Mouse (Mus musculus): ENCODE results near the gene Nr1h4.
"Not testable (repeated sequence)": the region's sequence is repeated elsewhere in the genome, so short reads cannot be mapped to it uniquely, and the experiment has no call there.

Nr1h4 gene

GRCm38 (mm10) chr10:89532929-89533727 lies at the start of gene Nr1h4:
Gene Nr1h4, minus strand, starts transcription at chr10:89533585.
- DNase-seq (ENCODE audit: low read depth, low spot score), result no peak

GRCm38 (mm10) chr10:89578801-89579200 lies 45.4 kb upstream of the Nr1h4 start:
- DNase-seq (ENCODE audit: low read depth, low spot score), result no peak

- DNase-seq (ENCODE audit: low read depth, low spot score), result no peak
Measured at GRCm38 (mm10) chr10:89577666-89578065, 44.3 kb upstream of the Nr1h4 start.

GRCm38 (mm10) chr10:89573421-89573820 lies 40.0 kb upstream of the Nr1h4 start:
- DNase-seq (ENCODE audit: low read depth, low spot score), result no peak

GRCm38 (mm10) chr10:89572946-89573345 lies 39.6 kb upstream of the Nr1h4 start:
- DNase-seq (ENCODE audit: low read depth, low spot score), result no peak

- no peak for DNase-seq (ENCODE audit: low read depth, low spot score)
Measured at GRCm38 (mm10) chr10:89567391-89567790, 34.0 kb upstream of the Nr1h4 start.

GRCm38 (mm10) chr10:89565301-89566022 lies 32.1 kb upstream of the Nr1h4 start:
- DNase-seq (ENCODE audit: low read depth, low spot score), result no peak

GRCm38 (mm10) chr10:89562113-89562512 lies 28.7 kb upstream of the Nr1h4 start:
- DNase-seq (ENCODE audit: low read depth, low spot score), result no peak

- no peak for DNase-seq (ENCODE audit: low read depth, low spot score)
Measured at GRCm38 (mm10) chr10:89559351-89559750, 26.0 kb upstream of the Nr1h4 start.

- not testable (repeated sequence) for DNase-seq (ENCODE audit: low read depth, low spot score)
Measured at GRCm38 (mm10) chr10:89554885-89555284, 21.5 kb upstream of the Nr1h4 start.

GRCm38 (mm10) chr10:89553855-89554254 lies 20.5 kb upstream of the Nr1h4 start:
- DNase-seq (ENCODE audit: low read depth, low spot score), result not testable (repeated sequence)

GRCm38 (mm10) chr10:89553015-89553414 lies 19.6 kb upstream of the Nr1h4 start:
- no peak for DNase-seq (ENCODE audit: low read depth, low spot score)

GRCm38 (mm10) chr10:89551657-89552056 lies 18.3 kb upstream of the Nr1h4 start:
- peak; percentile 37 for DNase-seq (ENCODE audit: low read depth, low spot score)

- no peak for DNase-seq (ENCODE audit: low read depth, low spot score)
Measured at GRCm38 (mm10) chr10:89548028-89548427, 14.6 kb upstream of the Nr1h4 start.

- DNase-seq (ENCODE audit: low read depth, low spot score), result no peak
Measured at GRCm38 (mm10) chr10:89546989-89547388, 13.6 kb upstream of the Nr1h4 start.

- no peak for DNase-seq (ENCODE audit: low read depth, low spot score)
Measured at GRCm38 (mm10) chr10:89543867-89544266, 10.5 kb upstream of the Nr1h4 start.

GRCm38 (mm10) chr10:89542321-89542720 lies 8.9 kb upstream of the Nr1h4 start:
- no peak for DNase-seq (ENCODE audit: low read depth, low spot score)

- DNase-seq (ENCODE audit: low read depth, low spot score), result no peak
Measured at GRCm38 (mm10) chr10:89532451-89532850, 934 bp downstream of the Nr1h4 start.

- DNase-seq (ENCODE audit: low read depth, low spot score), result no peak
Measured at GRCm38 (mm10) chr10:89531976-89532375, 1.4 kb downstream of the Nr1h4 start.

GRCm38 (mm10) chr10:89531194-89531634 lies 2.2 kb downstream of the Nr1h4 start:
- peak; percentile 16 for DNase-seq (ENCODE audit: low read depth, low spot score)

GRCm38 (mm10) chr10:89527054-89527453 lies 6.3 kb downstream of the Nr1h4 start:
- DNase-seq (ENCODE audit: low read depth, low spot score), result no peak

GRCm38 (mm10) chr10:89525823-89526222 lies 7.6 kb downstream of the Nr1h4 start:
- no peak for DNase-seq (ENCODE audit: low read depth, low spot score)

GRCm38 (mm10) chr10:89522481-89522880 lies 10.9 kb downstream of the Nr1h4 start:
- no peak for DNase-seq (ENCODE audit: low read depth, low spot score)
